Mouse (Mus musculus) gastrocnemius, postnatal 25 days (tissue): ENCODE data around the gene D17H6S53E. TPM values are rescaled to one million over a fixed set of nuclear protein-coding genes. Genes with fewer than 3 reads are reported as not detected.

Experiments
- DNase-seq: peaks from one replicate; pipeline ENCODE4 v3.0.0; 2022
- total RNA-seq, 2 experiments: library from RNA; stranded (reverse); gene quantifications; 1 replicate in 1 of 2; 2 replicates in 1 of 2; pipeline ENCODE4 v1.2.3; 2021

D17H6S53E gene
- total RNA-seq, 2 experiments from 2014 or later, result 19.5 to 22.6 TPM

DNA sequence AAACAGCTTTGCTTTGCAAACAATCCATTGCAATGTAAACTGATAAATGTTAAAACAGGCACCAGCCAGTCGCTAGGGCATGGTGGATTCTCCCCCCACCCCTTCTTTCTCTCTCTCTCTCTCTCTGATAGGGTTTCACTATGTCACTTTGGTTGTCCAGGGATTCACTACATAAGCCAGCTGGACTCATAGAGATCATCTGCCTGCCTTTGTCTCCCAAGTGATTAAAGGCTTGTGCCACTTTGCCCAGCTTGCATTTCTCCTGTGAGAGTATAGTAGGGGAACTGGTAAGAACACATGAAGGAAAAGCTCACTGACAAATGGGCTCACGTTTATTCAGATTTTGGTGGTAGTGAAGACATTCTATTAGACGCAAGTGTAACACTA, 6.0 kb downstream of the D17H6S53E start:
- no peak for DNase-seq

DNA sequence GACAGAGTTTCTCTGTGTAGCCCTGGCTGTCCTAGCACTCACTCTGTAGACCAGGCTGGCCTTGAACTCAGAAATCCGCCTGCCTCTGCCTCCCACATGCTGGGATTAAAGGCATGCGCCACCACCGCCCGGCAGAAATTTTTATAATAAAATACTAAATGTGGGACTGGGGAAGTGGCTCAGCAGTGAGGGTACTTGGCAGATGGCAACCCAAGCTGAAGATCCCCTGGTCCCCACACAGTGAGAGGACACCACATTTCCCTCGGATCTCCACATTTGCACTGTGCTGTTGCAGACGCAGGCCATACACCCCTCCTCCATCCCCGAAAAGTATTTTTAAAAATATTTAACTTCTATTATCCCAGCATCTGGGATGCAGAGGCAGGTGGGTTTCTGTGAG, 7.3 kb downstream of the D17H6S53E start:
- no peak for DNase-seq

DNA sequence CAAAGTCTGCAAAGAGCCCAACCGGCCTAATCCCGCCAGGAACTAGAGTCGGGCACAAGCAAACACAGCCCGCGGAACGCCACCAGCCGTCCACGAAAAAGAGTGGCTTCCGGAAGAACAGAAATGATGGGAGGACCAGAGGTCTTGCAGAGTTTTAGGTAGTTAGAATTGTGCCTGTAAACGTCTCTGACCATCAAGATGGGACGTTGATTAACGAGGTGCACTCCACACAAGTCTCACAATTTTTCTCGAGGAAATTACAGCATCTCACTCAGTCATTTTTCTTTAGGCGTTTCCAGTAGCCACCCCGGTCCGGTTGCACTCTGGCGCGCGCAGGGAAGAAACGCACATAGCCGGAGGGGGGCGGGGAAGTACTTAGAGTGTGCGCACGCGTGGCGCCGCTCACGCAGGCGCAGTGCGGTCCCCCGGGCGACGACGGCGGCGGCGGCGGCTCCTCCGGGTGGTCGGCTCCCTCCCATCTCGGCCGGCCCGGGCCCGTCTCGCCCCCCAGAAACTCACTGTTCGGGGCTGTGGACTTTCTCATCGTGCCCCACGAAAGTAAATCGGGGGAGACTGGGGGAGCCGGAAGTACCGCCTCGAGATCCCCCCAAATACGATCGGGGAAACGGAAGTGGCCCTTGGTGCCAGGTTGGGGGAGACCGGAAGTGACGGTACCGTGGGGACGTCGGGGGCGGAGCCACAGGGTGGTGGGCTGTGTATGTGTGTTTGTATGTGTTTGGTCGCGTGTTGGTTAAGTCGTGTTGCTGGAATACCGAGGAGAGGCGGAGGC, 8.8 kb downstream of the D17H6S53E start, which contains the start of gene Bag6:
Gene Bag6 (plus strand): TSS at position 378 of the 790 bp plus-strand sequence.
- DNase-seq, result peak; percentile 92

DNA sequence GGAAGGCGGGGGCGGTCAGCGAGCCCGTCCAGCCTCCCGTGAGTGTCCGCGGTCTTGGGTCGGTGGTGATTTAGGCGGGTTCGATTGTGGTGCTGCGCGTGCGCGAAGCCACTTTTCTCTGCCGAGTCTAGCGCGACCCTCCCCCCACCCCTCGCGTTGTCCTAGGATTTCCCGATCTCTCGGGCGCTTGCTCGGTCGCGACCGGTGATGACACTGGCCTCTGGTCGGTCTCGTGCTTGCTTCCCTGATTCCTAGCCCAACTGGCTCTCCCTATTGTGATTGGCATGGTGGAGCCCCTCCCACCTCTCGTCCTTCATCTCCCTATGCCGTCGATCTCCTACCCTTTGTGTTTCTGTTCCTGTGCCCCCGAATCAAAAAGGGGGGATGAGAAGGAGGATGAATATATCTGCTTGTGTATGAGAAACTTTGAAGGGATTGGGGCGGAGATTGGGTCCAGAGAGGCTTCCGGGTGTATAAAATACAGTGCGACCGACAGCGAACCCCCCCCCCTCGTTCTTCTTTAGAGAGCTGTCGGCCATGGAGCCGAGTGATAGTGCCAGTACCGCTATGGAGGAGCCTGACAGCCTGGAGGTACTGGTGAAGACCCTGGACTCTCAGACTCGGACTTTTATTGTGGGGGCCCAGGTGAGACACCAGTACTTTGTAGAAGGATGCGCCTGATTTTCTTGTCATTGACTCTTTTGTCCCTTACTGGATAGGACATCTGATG, 9.6 kb downstream of the D17H6S53E start:
- no peak for DNase-seq

DNA sequence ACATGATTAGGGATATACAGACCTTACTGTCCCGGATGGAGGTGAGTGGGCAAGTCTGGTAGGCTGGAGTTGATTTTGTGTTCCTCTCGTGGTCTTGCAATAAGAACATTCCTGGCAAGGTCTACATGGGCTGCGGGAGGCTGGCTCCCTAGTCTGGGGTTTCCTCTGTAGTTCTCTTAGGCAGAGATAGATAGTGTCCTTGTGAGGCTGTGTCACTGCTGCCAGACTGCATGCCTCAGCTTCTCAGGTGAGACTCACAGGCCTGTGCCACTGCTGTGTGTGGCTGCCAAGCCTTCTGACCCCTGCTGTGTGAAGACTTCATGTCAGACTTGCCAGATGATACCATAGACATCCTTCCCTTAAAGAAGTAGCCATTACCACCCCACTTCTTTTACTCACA, 13.1 kb downstream of the D17H6S53E start:
- no peak for DNase-seq

DNA sequence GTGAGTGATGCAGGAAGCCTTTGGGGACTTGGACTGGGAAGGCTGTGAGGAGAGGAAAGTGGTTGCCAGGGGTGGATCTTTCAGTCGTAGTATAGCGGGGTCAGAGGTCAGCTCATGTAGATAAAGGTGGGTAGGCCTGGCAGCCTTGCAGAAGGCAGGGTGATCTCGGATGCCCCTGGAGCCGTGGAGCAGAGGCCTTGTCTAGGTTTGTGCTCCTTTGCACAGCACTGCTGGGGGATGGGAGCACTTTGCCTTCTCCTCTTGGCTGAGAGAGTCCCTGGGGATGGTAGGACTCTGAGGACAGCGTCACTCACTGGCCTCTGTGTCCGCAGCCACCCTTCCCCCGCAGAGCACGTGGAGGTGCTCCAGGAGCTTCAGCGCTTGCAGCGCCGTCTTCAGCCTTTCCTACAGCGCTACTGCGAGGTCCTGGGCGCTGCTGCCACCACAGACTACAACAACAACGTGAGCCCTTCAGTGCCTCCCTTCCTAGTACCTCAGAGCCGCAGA, 14.4 kb downstream of the D17H6S53E start:
- no peak for DNase-seq

DNA sequence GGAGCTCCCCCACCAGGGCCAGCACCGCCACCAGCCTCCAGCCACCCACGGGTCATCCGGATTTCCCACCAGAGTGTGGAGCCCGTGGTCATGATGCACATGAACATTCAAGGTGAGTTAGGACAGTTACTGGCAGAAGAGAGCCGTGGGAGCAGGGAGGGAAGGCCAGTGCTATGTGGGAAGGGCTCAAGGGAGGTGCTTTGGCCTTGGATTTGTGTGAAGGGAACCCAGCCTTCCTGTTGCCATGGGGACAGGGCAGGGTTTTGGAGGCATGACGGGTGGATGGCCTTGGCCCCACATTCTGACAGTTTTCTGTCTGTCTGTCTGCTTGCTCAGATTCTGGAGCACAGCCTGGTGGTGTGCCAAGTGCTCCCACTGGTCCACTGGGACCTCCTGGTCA, 15.8 kb downstream of the D17H6S53E start:
- DNase-seq, result no peak

DNA sequence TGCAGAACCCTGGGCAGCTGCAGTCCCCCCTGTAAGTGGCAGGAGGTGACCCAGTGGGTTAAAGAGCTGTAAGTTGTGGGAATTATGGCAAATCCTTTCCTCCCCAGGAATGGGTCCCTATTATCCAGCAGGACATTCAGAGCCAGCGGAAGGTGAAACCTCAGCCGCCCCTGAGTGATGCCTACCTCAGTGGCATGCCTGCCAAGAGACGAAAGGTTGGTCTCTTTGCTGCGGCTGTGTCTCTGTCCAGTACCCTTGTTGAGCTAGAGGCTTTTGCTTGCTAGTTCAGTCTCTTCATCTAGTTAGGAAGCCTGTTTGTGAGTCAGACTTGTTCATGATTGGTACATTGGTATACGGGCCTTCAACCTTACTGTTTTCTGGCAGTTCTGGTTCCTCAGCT, 20.0 kb downstream of the D17H6S53E start:
- no peak for DNase-seq

DNA sequence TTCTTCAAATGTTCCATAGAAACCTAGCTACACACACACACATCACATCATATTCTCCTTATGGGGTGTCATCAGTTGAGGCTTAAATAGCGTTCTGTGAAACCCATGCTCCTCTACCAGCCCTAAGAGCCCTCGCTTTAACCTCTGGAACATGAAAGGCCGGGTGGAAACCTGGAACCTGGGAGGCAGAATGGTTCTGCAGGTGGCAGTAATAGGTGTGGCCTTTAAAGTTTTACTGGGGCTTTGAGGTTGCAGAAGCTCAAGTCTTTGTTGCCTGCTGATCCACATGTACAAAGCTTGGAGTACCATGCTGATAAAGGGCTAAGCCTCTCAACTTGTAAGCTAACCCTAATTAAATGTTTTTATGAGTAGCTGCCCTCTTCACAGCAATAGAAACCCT, 21.2 kb downstream of the D17H6S53E start:
- DNase-seq, result no peak

DNA sequence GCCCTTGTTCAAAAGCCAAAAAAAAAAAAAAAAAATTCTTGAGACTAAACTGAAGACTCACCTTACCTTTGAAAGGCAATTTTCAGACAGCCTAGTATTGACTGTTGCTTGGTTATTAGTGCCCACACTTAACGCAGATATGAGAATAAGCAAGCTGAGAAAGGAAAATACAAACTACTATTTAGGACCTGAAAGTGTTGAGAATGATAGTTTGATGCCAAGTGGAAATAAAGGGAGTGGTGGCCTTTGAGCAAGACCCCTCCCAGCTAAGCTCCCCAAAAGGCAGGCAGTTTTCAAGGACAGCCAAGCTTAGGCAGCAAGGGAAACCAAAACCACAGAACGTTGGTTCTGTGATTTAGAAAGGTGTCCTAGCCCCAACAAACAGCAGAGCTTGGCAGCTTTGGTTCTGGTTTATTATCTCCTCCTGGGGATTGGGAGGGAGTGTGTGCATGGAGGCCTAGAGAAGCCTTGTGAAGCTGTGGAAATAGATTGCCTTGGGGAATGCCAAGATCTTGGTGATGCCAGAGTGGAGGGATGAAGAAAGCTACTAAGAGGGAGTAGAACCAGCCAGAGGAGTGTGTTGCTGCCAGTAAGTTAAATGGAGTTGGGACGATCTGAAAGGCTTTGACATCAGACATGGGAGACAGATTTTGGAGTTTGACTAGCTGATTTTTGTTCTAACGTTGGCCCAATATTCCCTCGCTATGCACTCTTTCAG, 21.9 kb downstream of the D17H6S53E start:
- DNase-seq, result no peak

DNA sequence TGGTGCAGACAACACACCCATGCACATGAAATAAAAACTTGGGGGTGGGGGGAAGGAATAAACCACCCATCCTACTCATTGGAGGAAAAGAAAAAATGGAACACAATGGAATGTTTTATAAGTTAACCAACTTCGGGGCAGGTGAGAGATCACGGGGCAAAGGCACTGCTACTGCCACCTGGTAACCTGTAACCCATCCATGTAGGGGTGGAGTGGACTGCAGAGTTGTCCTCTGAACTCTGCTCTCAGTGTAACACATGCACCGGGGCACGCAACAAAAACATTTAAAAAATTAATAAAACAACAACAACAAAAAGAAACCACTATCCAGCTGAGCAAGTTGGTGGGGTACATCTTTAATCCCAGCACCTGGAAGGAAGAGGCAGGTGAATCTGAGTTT, 25.9 kb downstream of the D17H6S53E start:
- no peak for DNase-seq

DNA sequence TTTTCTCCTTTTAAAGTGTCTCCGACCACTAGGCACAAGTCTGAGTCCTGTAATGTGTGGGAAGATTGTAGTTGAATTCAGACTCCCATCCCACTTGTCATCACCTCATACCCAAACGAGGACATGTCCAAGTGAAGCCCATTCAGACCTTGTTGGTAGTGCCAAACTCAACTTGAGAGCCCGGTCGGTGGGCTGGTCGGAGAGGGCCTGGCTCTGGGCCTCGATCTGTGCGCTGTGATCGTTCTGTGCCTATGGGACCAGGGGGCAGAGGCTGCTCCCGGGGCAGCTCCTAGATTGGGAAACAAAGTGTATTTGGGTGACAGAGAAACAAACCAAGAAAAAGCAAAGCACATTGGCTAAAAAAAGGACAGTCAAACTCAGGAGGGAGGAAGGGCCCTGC, 26.9 kb downstream of the D17H6S53E start:
- no peak for DNase-seq

DNA sequence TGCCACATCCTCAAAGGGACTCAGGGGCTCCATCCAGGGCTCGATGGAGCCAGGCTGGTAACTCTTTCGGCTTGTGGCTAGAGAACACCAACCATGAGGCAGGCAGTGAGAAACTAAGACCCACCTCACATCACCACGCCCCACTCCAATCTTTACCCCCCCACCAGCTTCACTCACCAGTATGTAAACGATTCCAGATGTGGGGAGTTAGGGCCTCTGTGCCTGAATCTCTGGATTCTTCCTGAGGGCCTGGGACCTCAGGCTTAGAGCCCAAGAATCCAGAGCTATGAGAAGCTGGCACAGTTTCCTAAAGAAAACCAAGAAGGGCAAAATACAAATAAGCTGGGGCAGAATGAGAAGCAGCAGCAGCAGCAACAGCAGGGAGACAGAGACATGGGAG, 27.8 kb downstream of the D17H6S53E start:
- no peak for DNase-seq

DNA sequence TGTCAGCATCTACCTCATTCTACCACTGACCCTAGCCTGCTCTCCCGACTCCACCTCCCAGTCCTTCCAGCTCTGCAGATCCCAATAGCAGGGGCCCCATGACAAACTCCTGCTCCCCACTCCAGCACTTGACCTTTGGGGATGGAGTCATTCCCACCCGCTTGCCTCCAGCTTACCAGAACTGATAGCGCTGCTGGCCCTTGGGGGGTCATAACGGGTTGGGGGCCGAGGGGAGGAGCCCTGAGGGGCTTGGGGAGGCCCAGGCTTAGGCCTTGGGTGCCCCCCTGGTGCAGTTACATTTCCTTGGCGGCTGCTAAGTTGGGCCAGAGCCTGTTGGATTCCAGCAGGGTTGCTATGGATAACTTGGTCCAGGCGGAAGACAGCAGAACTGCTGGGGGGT, 28.4 kb downstream of the D17H6S53E start:
- no peak for DNase-seq

DNA sequence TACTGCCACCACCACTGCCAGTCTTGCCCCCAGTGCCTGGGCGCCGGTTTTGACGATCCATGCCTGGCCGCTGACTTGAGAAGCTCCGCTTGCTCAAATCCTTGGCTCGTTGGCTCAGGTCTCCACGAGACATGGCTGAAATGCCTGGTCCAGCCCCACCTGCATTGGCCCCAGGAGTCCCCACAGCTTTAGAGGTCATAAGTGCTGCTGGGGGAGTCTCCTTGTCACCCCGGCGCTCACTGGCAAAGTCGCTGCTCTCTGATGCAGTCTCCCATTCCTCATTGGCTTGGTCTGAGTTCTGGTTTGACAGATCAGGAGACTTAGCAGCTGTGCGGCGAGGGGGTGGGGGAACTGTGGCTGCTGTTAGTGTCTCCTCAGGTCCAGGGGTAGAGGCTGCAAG, 29.3 kb downstream of the D17H6S53E start:
- no peak for DNase-seq

DNA sequence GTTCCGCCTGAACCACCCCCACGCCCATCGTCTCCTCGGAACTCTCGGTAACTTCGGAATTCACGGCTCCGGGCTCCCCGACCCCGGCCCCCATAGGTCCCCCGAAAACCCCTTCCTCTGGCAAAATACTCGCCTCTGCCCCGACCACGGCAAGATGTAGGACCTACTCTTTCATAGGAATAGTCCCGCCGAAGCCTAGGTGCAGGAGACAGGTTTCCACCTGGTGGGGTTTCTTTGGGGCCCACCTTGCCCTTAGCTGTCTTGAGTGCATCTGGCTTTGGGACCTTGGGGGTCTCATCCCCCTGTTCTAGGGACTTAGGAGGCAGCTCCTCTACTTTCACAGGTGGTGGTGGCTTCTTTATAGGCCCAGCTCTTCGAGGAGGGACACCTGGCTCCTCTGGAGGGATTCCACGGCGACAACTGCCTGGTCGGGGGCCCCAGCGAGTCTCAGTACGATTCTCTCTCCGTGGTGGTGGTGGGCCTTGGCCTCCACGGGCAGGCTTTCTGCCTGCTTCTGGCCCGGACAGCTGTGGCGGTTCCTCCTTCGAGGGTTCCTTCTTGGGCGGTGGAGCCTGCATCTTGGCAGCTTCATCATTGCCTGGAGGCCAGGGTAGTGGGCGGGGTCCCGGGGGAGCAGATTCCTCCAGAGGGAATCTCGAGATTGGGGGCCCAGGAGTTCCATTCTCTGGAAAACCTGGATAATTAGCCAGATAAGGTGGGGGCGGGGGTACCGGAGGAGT, 30.5 kb downstream of the D17H6S53E start:
- no peak for DNase-seq

DNA sequence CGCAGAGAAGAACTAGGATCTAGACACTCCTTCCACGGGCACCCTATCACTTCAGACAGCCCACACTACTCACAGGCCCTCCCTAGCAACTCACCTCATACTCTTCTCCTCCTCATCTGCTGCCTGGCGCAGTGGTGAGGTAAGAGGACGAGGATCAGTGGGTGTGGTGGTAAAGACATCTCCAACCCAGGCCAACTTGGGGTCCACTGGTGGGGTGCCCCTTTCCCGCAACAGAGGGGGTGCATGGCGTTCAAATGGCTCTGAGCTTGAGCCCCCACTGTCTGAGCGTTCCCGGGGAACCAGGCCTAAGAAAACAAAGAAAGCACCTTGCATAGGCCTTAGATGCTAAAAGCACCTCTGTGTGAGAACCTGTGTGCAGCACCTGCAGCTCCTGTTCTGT, 31.1 kb downstream of the D17H6S53E start:
- no peak for DNase-seq

DNA sequence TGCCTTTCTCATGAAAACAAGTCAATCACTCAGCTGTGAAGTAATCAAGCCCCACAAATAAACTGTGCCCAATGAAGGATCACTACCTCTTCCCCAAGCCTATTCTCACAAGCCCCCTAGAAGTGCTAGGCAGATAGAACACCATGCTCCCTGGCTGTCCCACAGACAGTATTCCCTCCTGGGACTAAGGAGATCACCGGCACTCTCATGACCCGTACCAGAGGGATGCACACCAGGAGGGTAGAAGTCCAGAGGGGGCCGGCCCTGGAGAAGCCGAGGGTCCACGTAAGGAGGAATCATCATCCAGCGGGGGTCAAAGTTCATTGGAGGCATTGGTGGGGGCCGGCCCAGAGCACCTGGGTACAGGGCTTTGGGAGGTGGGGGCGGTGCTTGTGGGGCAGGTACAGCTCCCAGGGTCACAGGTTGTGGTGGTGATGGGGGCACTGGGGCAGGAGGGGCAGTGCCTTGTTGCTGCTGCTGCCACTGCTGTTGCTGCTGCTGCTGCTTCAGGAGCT, 31.5 kb downstream of the D17H6S53E start:
- DNase-seq, result no peak

DNA sequence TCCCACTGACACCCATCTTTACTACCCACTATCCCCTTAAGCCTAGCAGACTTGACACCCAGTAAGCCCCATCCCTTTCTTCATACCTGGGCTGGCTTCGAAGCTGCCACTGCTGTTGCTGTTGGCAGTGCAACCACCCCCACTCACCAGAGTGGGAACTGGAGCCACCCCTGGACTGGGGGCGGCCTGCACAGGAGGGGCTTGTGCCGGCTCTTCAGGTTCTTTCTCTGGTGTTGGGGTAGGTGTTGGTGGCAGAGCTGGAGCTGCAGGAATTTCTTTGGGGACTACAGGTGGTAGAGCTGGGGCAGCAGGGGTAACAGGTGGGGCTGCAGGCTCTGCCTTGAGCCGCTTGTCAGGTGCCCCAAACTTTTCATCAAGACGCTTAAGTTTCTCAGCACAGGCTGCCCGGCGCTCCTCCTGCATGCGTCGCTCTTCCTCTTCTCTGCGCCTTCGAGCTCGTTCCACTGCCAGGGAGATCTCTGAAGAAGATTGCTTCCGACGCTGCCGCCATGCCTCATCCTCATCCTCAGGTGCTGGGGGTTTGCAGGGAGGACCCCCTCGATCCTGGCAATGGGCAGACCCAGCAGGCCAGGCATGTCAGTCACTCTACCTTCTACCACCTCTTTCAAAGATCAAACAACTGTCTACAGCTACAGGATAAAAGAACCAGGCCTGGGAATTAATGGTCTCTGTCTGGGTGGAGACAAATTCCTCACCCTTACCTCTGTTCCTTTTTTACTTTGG, 32.8 kb downstream of the D17H6S53E start:
- DNase-seq, result no peak

DNA sequence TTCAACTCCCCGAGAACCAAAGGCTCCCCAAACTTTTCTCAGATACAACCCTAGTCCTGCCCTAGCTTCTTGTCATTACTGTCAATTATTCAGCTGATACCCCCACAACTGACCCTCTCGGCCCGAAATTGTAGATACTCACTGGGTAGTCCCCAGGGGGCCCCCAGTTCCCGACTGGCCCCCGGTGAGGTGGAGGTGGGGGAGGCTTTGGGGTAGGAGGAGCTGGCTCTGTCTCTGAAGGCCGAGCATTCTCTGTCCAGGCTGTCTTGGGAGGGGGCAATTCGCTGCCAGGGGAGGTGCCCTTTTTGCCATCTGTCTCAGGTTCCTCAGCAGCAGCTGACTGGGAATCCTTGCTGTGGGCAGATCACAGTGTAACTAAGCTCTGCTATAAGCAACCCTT, 33.5 kb downstream of the D17H6S53E start:
- no peak for DNase-seq

DNA sequence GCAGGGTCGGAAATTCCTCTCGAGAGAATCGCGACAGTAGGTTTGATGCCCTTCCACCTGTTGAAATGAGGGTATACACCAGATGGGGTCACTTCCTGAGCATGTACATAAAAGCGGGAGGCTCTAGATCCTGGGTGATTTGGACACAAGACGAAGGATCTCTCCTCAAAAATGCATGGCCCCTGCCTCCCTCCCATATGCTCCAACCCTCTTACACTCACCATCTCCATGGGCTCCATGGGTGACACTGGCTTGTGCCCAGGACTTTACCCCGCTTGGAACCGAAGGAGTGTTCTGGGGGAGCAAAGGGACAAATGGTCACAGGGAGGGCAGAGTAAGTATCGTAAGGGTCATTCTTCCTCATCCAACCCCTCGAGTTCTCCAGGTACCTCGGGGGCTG, 35.2 kb downstream of the D17H6S53E start:
- DNase-seq, result no peak
